Mouse (Mus musculus) heart, postnatal 4 days (tissue): Measurements from ENCODE around the gene Lrrc46. TPM values are rescaled to one million over a fixed set of nuclear protein-coding genes. Genes with fewer than 3 reads are reported as not detected.

Source experiments
- DNase-seq: peaks from one replicate; pipeline ENCODE4 v3.0.0; 2021
- total RNA-seq, 2 experiments: library from RNA; stranded (reverse); gene quantifications; 2 replicates each; pipeline ENCODE4 v1.2.3; 2021

The Lrrc46 gene
- total RNA-seq, 2 experiments from 2014 or later: 0.38 TPM; not detected in 1

- DNase-seq: no peak
Measured at GRCm38 (mm10) chr11:97049492-97050085, 8.4 kb upstream of the Lrrc46 start.

GRCm38 (mm10) chr11:97048090-97048650, 7.0 kb upstream of the Lrrc46 start:
- no peak for DNase-seq

GRCm38 (mm10) chr11:97045861-97046260, 4.7 kb upstream of the Lrrc46 start:
- no peak for DNase-seq

GRCm38 (mm10) chr11:97044902-97045301, 3.7 kb upstream of the Lrrc46 start:
- DNase-seq: no peak

- no peak for DNase-seq
Measured at GRCm38 (mm10) chr11:97040301-97041021, 746 bp downstream of the Lrrc46 start.

GRCm38 (mm10) chr11:97038881-97039280, 2.3 kb downstream of the Lrrc46 start:
- DNase-seq: no peak

- no peak for DNase-seq
Measured at GRCm38 (mm10) chr11:97036141-97036540, 5.1 kb downstream of the Lrrc46 start.

GRCm38 (mm10) chr11:97033781-97034180, 7.4 kb downstream of the Lrrc46 start:
- no peak for DNase-seq

- DNase-seq: no peak
Measured at GRCm38 (mm10) chr11:97032499-97032898, 8.7 kb downstream of the Lrrc46 start.

- no peak for DNase-seq
Measured at GRCm38 (mm10) chr11:97031977-97032376, 9.2 kb downstream of the Lrrc46 start.

GRCm38 (mm10) chr11:97030426-97030825, 10.8 kb downstream of the Lrrc46 start:
- no peak for DNase-seq

GRCm38 (mm10) chr11:97029686-97030417, 11.4 kb downstream of the Lrrc46 start, which contains the start of gene Scrn2:
Gene Scrn2 (plus strand): TSS chr11:97029938.
- peak; percentile 86 for DNase-seq

GRCm38 (mm10) chr11:97025721-97026344, 15.4 kb downstream of the Lrrc46 start:
- peak; percentile 93 for DNase-seq

- no peak for DNase-seq
Measured at GRCm38 (mm10) chr11:97024977-97025376, 16.2 kb downstream of the Lrrc46 start.

GRCm38 (mm10) chr11:97021873-97022484, 19.2 kb downstream of the Lrrc46 start:
- DNase-seq: peak; percentile 82

- DNase-seq: no peak
Measured at GRCm38 (mm10) chr11:97021121-97021765, 20.0 kb downstream of the Lrrc46 start.

- no peak for DNase-seq
Measured at GRCm38 (mm10) chr11:97019345-97019708, 21.9 kb downstream of the Lrrc46 start.

GRCm38 (mm10) chr11:97018583-97019344, 22.4 kb downstream of the Lrrc46 start:
- no peak for DNase-seq

GRCm38 (mm10) chr11:97017696-97018582, 23.3 kb downstream of the Lrrc46 start:
- DNase-seq: no peak
